Mouse (Mus musculus): ENCODE data around the gene Ank3. TPM values are rescaled to one million over a fixed set of nuclear protein-coding genes. Genes with fewer than 3 reads are reported as not detected.

Ank3 gene
- polyA plus RNA-seq, 1 experiment, result 183 TPM

- no peak for TF ChIP-seq POLR2A (IDR thresholded peaks at IDR 0.05; ENCODE audit: borderline replicate concordance, extremely low read depth, insufficient read depth, insufficient read length, poor library complexity, severe bottlenecking)
- no peak for TF ChIP-seq CTCF (IDR thresholded peaks at IDR 0.05; ENCODE audit: borderline replicate concordance, extremely low read depth, insufficient read depth, insufficient read length)
These were observed 176.9 kb downstream of the Ank3 start for GRCm38 (mm10) chr10:69575451-69575850.

GRCm38 (mm10) chr10:69576264-69576663, 177.7 kb downstream of the Ank3 start:
- TF ChIP-seq CTCF (IDR thresholded peaks at IDR 0.05; ENCODE audit: borderline replicate concordance, extremely low read depth, insufficient read depth, insufficient read length), result no peak
- no peak for TF ChIP-seq POLR2A (IDR thresholded peaks at IDR 0.05; ENCODE audit: borderline replicate concordance, extremely low read depth, insufficient read depth, insufficient read length, poor library complexity, severe bottlenecking)
- no peak for DNase-seq (ENCODE audit: low read depth)

More at GRCm38 (mm10) chr10:69575451-69575850, 176.9 kb downstream of the Ank3 start:
- DNase-seq (ENCODE audit: low read depth), result no peak

- no peak for TF ChIP-seq POLR2A (IDR thresholded peaks at IDR 0.05; ENCODE audit: borderline replicate concordance, extremely low read depth, insufficient read depth, insufficient read length, poor library complexity, severe bottlenecking)
- TF ChIP-seq CTCF (IDR thresholded peaks at IDR 0.05; ENCODE audit: borderline replicate concordance, extremely low read depth, insufficient read depth, insufficient read length), result no peak
- no peak for DNase-seq (ENCODE audit: low read depth)
These were observed 178.6 kb downstream of the Ank3 start for GRCm38 (mm10) chr10:69577061-69577728.

GRCm38 (mm10) chr10:69577729-69578061, 179.1 kb downstream of the Ank3 start:
- no peak for TF ChIP-seq POLR2A (IDR thresholded peaks at IDR 0.05; ENCODE audit: borderline replicate concordance, extremely low read depth, insufficient read depth, insufficient read length, poor library complexity, severe bottlenecking)
- TF ChIP-seq CTCF (IDR thresholded peaks at IDR 0.05; ENCODE audit: borderline replicate concordance, extremely low read depth, insufficient read depth, insufficient read length), result no peak
- no peak for DNase-seq (ENCODE audit: low read depth)

- DNase-seq (ENCODE audit: low read depth), result no peak
- TF ChIP-seq CTCF (IDR thresholded peaks at IDR 0.05; ENCODE audit: borderline replicate concordance, extremely low read depth, insufficient read depth, insufficient read length) (no peak), POLR2A (IDR thresholded peaks at IDR 0.05; ENCODE audit: borderline replicate concordance, extremely low read depth, insufficient read depth, insufficient read length, poor library complexity, severe bottlenecking) (no peak)
These were observed 181.0 kb downstream of the Ank3 start for GRCm38 (mm10) chr10:69579585-69579984.

- DNase-seq (ENCODE audit: low read depth), result no peak
- TF ChIP-seq POLR2A (IDR thresholded peaks at IDR 0.05; ENCODE audit: borderline replicate concordance, extremely low read depth, insufficient read depth, insufficient read length, poor library complexity, severe bottlenecking) (no peak), CTCF (IDR thresholded peaks at IDR 0.05; ENCODE audit: borderline replicate concordance, extremely low read depth, insufficient read depth, insufficient read length) (peak; percentile 15; the same call in 1 of the 2 replicates)
These were observed 183.0 kb downstream of the Ank3 start for GRCm38 (mm10) chr10:69581525-69581924.

GRCm38 (mm10) chr10:69583874-69584481, 185.4 kb downstream of the Ank3 start:
- DNase-seq (ENCODE audit: low read depth), result peak; percentile 79
- no peak for TF ChIP-seq POLR2A (IDR thresholded peaks at IDR 0.05; ENCODE audit: borderline replicate concordance, extremely low read depth, insufficient read depth, insufficient read length, poor library complexity, severe bottlenecking)
- no peak for TF ChIP-seq CTCF (IDR thresholded peaks at IDR 0.05; ENCODE audit: borderline replicate concordance, extremely low read depth, insufficient read depth, insufficient read length)

- TF ChIP-seq POLR2A (IDR thresholded peaks at IDR 0.05; ENCODE audit: borderline replicate concordance, extremely low read depth, insufficient read depth, insufficient read length, poor library complexity, severe bottlenecking), result no peak
- no peak for TF ChIP-seq CTCF (IDR thresholded peaks at IDR 0.05; ENCODE audit: borderline replicate concordance, extremely low read depth, insufficient read depth, insufficient read length)
- no peak for DNase-seq (ENCODE audit: low read depth)
These were observed 186.0 kb downstream of the Ank3 start for GRCm38 (mm10) chr10:69584566-69584965.

GRCm38 (mm10) chr10:69585271-69585670, 186.7 kb downstream of the Ank3 start:
- no peak for TF ChIP-seq CTCF (IDR thresholded peaks at IDR 0.05; ENCODE audit: borderline replicate concordance, extremely low read depth, insufficient read depth, insufficient read length)
- no peak for TF ChIP-seq POLR2A (IDR thresholded peaks at IDR 0.05; ENCODE audit: borderline replicate concordance, extremely low read depth, insufficient read depth, insufficient read length, poor library complexity, severe bottlenecking)
- DNase-seq (ENCODE audit: low read depth), result no peak

- DNase-seq (ENCODE audit: low read depth), result peak; percentile 96
- TF ChIP-seq CTCF (IDR thresholded peaks at IDR 0.05; ENCODE audit: borderline replicate concordance, extremely low read depth, insufficient read depth, insufficient read length) (no peak), POLR2A (IDR thresholded peaks at IDR 0.05; ENCODE audit: borderline replicate concordance, extremely low read depth, insufficient read depth, insufficient read length, poor library complexity, severe bottlenecking) (no peak)
These were observed 195.9 kb downstream of the Ank3 start for GRCm38 (mm10) chr10:69594186-69595131.

- TF ChIP-seq POLR2A (IDR thresholded peaks at IDR 0.05; ENCODE audit: borderline replicate concordance, extremely low read depth, insufficient read depth, insufficient read length, poor library complexity, severe bottlenecking), result no peak
- no peak for DNase-seq (ENCODE audit: low read depth)
These were observed 196.9 kb downstream of the Ank3 start for GRCm38 (mm10) chr10:69595487-69595886.

All from brain, embryonic 14.5 days (tissue).